Mouse (Mus musculus) urinary bladder, postnatal 25 days (tissue): ENCODE results near the gene Actn4.
"Not testable (repeated sequence)": the region's sequence is repeated elsewhere in the genome, so short reads cannot be mapped to it uniquely, and the experiment has no call there.

ENCODE experiments used
- DNase-seq: peaks from one replicate; pipeline ENCODE4 v3.0.0; 2022; ENCODE audit warnings: low spot score

Gene Actn4

DNA sequence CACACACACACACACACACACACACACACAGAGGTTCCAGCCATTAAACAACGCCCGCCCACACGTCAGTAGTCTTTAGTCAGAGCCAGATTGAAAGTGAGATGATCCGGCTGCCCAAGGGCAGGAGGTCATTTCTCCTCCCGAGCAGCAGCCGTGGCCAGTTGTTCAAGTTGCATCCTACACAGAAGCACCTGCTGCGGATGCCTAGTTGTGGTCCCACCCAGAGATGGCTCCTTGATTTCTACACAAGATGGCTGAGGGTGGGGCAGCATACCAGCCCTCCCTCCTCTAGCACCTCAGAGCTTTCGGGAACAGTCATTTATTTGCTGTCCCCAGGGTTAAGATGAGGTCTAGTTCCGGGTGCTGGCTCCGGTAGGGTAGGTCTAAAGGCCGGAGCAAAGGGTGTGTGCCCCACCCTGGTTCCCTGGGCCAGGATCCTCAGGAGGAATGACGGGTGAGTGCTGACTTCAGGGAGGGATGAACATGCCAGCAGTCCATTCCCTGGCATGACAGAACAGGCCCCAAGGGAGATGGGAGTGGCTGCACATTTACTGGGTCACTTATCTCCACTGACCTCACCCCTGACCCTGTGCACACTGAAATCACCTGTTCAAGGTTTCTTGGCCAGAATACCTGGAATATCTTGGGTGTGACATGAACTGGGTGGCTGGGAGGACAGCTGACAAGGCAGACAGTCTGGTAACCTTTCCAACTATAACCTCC is 7.7 kb upstream of the Actn4 start:
- no peak for DNase-seq

GRCm38 (mm10) chr7:28969271-28969670 is 7.1 kb upstream of the Actn4 start:
- no peak for DNase-seq

DNA sequence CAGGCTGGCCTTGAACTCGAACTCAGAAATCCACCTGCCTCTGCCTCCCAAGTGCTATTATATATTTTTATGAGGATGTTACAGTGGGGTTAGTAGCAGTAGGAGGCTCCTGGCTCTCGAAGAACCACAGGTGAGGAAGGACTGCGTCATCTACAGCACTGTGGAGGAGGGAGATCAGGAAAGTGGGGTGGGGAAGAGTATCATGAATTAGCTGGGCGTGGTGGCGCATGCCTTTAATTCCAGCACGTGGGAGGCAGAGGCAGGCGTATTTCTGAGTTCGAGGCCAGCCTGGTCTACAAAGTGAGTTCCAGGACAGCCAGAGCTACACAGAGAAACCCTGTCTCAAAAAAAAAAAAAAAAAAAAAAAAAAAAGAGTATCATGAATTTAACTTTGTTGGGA is 6.0 kb upstream of the Actn4 start:
- not testable (repeated sequence) for DNase-seq

- DNase-seq: no peak
These were observed 4.8 kb upstream of the Actn4 start for GRCm38 (mm10) chr7:28966751-28967505.

DNA sequence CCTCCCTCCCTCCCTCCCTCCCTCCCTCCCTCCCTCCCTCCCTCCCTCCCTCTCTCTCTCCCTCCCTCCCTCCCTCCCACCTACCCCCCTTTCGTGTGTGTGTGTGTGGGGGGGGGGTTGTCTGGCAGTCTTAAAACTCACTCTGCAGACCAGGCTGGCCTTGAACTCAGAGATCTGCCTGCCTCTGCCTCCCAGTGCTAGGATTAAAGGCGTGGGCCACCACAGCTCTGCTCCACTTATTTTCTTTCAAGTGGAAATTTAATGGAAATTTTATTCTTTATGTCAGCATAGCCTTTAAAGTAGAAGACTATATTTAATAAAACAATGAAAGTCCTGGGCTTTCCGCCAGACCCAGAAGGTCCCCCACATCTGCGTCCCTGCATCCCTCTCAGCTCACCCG is 4.0 kb upstream of the Actn4 start:
- DNase-seq: no peak

DNA sequence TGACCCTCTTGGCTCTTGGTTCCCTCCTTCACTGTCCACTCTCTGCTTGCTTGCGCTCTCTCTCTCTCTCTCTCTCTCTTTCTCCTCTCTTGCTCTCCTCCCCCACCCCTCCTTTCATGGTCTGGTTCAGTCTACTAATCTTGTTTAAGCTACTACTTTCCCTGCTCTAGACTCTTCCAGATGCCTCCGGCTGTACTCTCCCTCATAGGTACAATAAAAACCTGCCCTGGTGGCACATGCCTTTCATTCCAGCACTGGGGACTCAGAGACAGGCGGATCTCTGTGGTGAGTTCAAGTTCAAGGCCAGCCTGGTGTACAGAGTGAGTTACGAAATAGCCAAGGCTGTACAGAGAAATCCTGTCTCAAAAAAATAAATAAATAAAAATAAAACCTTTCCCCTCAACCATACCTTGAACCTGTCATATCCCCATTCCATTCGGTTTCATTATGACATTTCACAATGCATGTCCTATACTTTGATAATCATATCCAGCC is 3.3 kb upstream of the Actn4 start:
- DNase-seq: no peak

GRCm38 (mm10) chr7:28963399-28963923 is 1.3 kb upstream of the Actn4 start:
- no peak for DNase-seq

DNA sequence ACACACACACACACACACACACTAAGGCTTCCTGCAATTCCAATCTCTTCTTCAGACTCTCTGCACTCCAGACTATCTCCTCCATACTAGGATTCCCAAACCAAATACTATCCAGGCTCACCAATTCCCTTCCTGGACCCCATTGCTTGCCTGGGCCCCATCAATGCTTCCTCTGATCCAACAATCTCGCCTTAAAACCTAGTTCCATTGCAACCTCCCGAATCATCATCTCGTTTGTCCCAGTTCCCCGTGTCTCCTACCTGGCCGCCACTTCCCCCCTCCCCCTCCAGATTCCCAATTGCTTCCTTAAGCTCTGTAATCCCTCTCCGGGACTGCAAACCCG is 585 bp downstream of the Actn4 start:
- DNase-seq: no peak

GRCm38 (mm10) chr7:28960354-28961046 is 1.6 kb downstream of the Actn4 start:
- no peak for DNase-seq

DNA sequence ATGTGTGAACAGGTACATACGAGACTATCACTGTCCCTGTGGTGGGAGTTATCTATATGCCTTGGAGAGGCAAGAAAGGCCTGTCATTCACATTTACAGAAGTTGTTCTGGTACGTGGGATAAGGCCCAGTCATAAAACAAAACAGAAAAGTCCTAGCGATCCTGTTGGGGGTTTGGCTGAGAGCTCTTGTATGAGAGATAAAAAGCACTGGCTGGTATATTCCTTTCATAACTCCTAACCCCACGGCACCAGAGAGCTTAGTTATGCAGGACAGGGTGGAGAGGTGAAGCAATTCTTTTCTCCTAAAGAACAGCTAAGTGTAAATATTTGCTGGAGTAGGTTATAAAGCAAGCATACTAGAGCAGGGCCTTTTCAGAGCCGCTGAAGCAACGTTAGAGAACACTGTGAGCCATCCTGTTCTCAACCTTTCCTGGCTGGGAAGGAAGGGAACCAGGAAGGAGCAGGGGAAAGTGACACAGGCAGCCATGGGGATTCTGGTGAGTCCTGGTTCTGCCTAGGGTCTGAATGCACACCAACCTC is 2.6 kb downstream of the Actn4 start:
- DNase-seq: no peak

GRCm38 (mm10) chr7:28958770-28959169 is 3.4 kb downstream of the Actn4 start:
- DNase-seq: no peak

DNA sequence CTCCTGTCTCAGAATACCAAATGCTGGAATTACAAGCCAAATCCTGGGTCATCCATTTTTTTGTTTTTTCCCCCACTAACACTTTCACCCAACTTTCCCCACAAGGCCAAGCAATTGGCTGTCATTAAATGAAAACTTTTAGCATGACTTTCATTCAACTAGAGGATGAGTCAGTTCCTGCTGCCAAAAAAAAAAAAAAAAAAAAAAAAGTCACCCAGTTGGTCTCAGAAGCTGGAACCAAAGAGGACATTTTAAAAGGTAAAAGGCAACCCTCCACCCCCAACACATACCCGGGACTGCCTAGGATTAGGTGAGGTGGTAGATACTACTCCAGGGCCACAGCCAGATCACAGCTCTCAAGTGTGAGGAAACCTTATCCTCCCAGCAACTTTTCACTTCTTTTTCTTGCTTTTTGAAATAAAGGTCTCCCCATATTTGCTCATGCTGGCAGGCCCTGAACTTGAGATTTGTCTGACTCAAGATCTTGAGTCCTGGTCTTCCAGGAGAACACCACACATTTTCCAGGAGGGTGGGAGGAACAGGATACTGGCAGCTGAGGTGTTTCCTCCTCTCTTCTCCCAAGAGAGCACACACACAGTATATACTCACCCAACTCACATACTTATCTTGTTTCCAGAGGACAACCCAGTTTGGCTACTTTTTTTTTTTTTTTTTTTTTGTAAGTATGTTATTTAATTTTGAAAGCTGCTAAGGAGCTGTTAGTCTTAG is 4.0 kb downstream of the Actn4 start:
- no peak for DNase-seq

DNA sequence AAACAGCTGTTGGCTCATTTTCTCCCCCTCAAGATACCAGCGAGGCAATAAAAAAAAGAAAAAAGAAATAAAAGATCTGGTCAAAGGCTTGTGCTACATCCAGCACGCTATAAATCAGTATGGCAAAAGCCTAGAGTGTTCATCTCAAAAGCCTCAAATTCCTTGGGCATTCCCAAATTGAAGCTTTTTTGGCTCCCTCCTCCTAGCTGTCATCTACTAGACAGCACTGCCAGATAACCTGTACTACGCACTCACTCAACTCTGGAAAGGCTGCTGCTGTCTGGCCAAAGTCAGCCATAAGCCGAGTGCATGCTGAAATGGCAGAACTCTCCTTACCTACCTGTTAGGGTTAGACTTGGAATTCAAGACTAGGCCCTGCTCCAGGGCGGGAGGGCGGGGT is 4.9 kb downstream of the Actn4 start:
- DNase-seq: no peak

GRCm38 (mm10) chr7:28956270-28956669 is 5.9 kb downstream of the Actn4 start:
- no peak for DNase-seq

DNA sequence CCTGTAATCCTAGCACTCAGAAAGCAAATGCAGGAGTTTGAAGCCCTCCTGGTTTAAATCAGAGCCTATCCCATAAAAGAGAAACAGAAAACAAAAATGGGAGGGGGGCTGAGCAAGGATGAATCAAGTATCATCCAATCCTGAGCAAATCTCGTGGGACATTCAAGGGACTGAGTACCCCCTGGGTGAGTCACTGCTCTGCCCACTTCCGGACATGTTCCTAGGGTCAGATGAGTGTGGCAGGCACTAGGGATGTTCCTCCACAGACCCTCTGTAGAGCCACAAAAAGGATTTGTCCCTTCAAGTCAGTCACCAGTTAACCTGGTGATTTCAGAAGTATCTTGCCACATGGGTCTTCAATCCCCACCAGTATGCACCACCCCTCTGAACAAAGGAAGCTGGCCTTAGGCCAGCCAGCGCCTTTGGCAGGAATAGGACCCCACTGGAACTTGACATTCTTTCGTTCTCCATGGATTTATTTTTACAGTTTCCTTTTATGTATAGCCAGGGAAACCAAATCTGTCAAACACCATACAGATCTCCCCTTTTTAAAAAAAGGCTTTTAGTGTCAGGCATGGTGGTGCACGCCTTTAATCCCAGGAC is 6.7 kb downstream of the Actn4 start:
- no peak for DNase-seq

DNA sequence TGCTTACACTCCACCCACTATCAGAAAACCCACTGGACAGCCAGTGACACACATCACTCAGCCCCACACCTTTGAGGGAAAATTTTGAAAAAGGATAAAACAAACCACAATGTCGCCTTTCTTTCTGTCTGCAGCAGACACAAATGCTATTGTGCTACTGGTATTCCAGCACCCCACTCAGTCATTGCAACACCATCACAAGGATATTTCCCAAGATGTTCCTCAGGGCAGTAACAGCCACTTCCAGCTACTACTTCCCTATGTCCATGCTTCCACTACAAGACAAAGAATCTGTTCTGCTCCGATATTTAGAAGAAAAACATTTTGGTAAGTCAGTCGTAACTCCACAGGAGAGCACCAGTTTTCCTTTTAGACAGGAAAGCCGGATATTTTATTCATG is 7.4 kb downstream of the Actn4 start:
- DNase-seq: no peak

- DNase-seq: no peak
These were observed 8.4 kb downstream of the Actn4 start for GRCm38 (mm10) chr7:28953476-28954376.

- no peak for DNase-seq
These were observed 9.4 kb downstream of the Actn4 start for GRCm38 (mm10) chr7:28952786-28953185.

GRCm38 (mm10) chr7:28951764-28952163 is 10.4 kb downstream of the Actn4 start:
- no peak for DNase-seq

DNA sequence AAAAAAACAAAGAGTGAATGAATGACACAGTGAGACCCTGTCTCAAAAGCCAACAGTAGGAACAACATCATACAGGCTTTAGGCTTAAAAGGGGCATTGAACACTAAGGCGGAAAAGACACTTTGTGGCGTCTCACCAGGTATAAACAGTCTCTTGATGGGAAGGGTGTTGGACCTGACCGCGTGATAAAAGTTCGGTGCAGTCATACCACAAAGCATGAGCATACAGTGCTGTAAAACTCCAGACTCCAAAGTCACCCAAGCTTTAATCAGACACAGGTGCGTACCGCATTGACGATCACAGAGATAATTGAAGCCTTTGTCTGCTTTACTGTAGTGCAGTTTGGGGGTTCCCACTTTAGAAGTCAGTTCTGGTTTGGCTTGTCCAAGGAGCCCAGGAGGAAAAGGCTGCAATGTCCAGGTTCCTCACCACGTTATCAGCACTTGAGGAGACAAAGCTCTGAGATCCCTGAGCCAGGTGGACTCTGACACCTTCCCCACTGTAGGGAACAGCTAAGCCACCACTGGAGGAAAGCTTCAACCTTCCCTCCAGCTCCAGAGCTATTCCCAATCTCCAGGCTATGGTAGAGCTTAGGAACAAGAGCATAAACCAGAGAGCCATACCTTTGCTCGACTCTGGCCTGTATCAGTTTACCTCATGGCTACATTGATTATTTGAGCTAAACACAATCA is 11.6 kb downstream of the Actn4 start:
- DNase-seq: no peak
